Mouse (Mus musculus) spleen, adult 2 months (tissue): ENCODE results near the gene Brd3. TPM values are rescaled to one million over a fixed set of nuclear protein-coding genes. Genes with fewer than 3 reads are reported as not detected.
A peak's percentile ranks its signal among the peaks of the same experiment; 100 is the strongest.

Experiments used
- DNase-seq, 2 experiments: peaks; one replicate each; pipeline versions ENCODE4 v3.0.0 to v3.0.0-alpha.2; 2012 to 2021; ENCODE audit warnings: low spot score in 2 of 2, low read depth in 1 of 2
- H3K27ac ChIP-seq: fragments of 200-500 bp; 2 replicates; pipeline ENCODE4 v1.5.1; 2012; ENCODE audit warnings: low read length, inconsistent platforms; ENCODE audit not compliant: insufficient read depth
- H3K27me3 ChIP-seq: fragments of 200-500 bp; 2 replicates; pipeline ENCODE4 v1.6.1; 2012; ENCODE audit warnings: mild to moderate bottlenecking, moderate library complexity, low read length, inconsistent platforms; ENCODE audit not compliant: control insufficient read depth, insufficient read depth
- H3K36me3 ChIP-seq: fragments of 200-500 bp; 2 replicates; pipeline ENCODE4 v1.6.1; 2012; ENCODE audit warnings: mild to moderate bottlenecking, low read length, inconsistent platforms; ENCODE audit not compliant: control insufficient read depth, insufficient read depth
- H3K4me1 ChIP-seq: fragments of 200-500 bp; 2 replicates; pipeline ENCODE4 v1.6.1; 2011; ENCODE audit warnings: inconsistent platforms; ENCODE audit not compliant: control insufficient read depth, insufficient read depth, insufficient read length
- H3K4me3 ChIP-seq: fragments of 200-500 bp; 2 replicates; pipeline ENCODE4 v1.5.1; 2011; ENCODE audit warnings: mild to moderate bottlenecking, inconsistent platforms; ENCODE audit not compliant: insufficient read depth, insufficient read length; ENCODE audit errors: extremely low read depth
- CTCF ChIP-seq: fragments of 200-500 bp; IDR thresholded peaks from 2 replicates; pipeline ENCODE4 v1.5.1; 2011; ENCODE audit warnings: mild to moderate bottlenecking, inconsistent platforms; ENCODE audit not compliant: insufficient read depth, insufficient read length, insufficient replicate concordance; ENCODE audit errors: extremely low read depth
- POLR2A ChIP-seq: fragments of 200-500 bp; IDR thresholded peaks from 2 replicates; pipeline ENCODE4 v1.6.1; 2011; ENCODE audit warnings: low read depth, low read length, inconsistent platforms
- WGBS: fragments of 180-500 bp; shearing (Covaris S2); methylation state at CpG from one replicate; pipeline ENCODE4 v1.1.7; 2018; 5-methylcytosine and 5-hydroxymethylcytosine counted together
- polyA plus RNA-seq: library from polyadenylated mRNA; depleted of rRNA; stranded (reverse); fragments of >200 nt; gene quantifications from 2 replicates; pipeline ENCODE4 v1.2.3, GENCODE M21; 2012

Brd3 gene
- polyA plus RNA-seq, 1 experiment: 18.2 TPM

- 12% methylated on average over 8 of the region's 8 CpGs for WGBS
- Histone ChIP-seq H3K27ac (peak overlapping the region; percentile 93), H3K27me3 (no peaks in the 10 kb centered on the region), H3K4me1 (peaks cover 73% of the 10 kb centered on the region), H3K4me3 (peak overlapping the region; percentile 24; the same call in 1 of the 2 replicates), H3K36me3 (no peaks in the 10 kb centered on the region)
- TF ChIP-seq POLR2A: no peak; the same call in 1 of the 2 replicates
- no peak for TF ChIP-seq CTCF
- peak in 1 of 2 experiments; percentile 58 for DNase-seq
Observed at GRCm38 (mm10) chr2:27411688-27412174, 95.7 kb downstream of the Brd3 start.

DNA sequence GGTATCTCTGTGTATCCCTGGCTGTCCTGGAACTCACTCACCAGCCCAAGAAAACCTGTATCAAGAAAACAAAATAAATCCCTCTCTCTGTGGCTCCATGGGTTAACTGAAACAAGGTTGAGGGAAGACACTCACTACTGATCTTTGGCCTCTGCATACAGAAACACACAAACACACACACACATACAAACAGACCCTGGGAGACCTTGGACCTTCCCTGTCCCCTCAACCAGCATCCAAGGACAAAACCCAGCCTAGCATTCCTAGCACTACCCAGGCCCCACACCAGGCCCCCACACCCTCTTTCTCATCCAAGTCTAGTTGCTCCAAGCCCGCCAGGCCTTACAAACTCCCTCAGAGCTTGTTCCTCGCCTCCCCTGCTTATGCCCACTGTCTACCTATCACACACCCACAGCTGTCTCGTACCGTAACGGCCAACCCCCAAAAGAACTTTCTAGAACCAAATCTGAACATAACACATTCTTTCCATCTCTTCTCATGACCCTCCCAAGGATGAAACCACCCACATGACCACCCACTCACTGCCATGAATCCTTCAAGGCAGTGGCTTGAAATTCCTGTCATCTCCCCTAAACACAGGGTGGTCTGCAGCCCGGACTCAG, 96.8 kb downstream of the Brd3 start:
- WGBS: 67% methylated on average over 6 of the region's 6 CpGs
- H3K27me3 ChIP-seq: no peaks in the 10 kb centered on the region
- H3K4me3 ChIP-seq: no peak overlapping the region
- H3K27ac ChIP-seq: peak overlapping the region; percentile 93
- peaks cover 69% of the 10 kb centered on the region for H3K4me1 ChIP-seq
- H3K36me3 ChIP-seq: no peaks in the 10 kb centered on the region
- no peak for TF ChIP-seq CTCF
- no peak for TF ChIP-seq POLR2A
- DNase-seq: no peak

- H3K27me3 ChIP-seq: no peaks in the 10 kb centered on the region
- H3K27ac ChIP-seq: 0 out of 2 replicates have a peak overlapping the region, but pooled peaks have one; percentile 53
- no peaks in the 10 kb centered on the region for H3K36me3 ChIP-seq
- TF ChIP-seq CTCF: no peak
- no peak for TF ChIP-seq POLR2A
- peaks cover 75% of the 10 kb centered on the region for H3K4me1 ChIP-seq
- WGBS: 73% methylated on average over 3 of the region's 3 CpGs
- H3K4me3 ChIP-seq: no peak overlapping the region
- no peak for DNase-seq
Observed at GRCm38 (mm10) chr2:27408194-27408593, 99.3 kb downstream of the Brd3 start.

GRCm38 (mm10) chr2:27406928-27407327, 100.5 kb downstream of the Brd3 start:
- H3K27ac ChIP-seq: peak overlapping the region; percentile 53
- H3K4me1 ChIP-seq: peaks cover 66% of the 10 kb centered on the region; the same call in 1 of the 2 replicates
- 22% methylated on average over 5 of the region's 5 CpGs for WGBS
- no peaks in the 10 kb centered on the region for H3K27me3 ChIP-seq
- H3K4me3 ChIP-seq: peak overlapping the region; percentile 21; the same call in 1 of the 2 replicates
- DNase-seq: peak in 1 of 2 experiments; percentile 61
- no peaks in the 10 kb centered on the region for H3K36me3 ChIP-seq
- no peak for TF ChIP-seq POLR2A
- no peak for TF ChIP-seq CTCF

GRCm38 (mm10) chr2:27405094-27405884, 102.2 kb downstream of the Brd3 start:
- H3K4me3 ChIP-seq: no peak overlapping the region
- peak overlapping the region; percentile 93 for H3K27ac ChIP-seq
- peaks cover 58% of the 10 kb centered on the region; the same call in 1 of the 2 replicates for H3K4me1 ChIP-seq
- no peaks in the 10 kb centered on the region for H3K27me3 ChIP-seq
- peak in 1 of 2 experiments; percentile 52 for DNase-seq
- H3K36me3 ChIP-seq: no peaks in the 10 kb centered on the region
- TF ChIP-seq CTCF (no peak), POLR2A (no peak)
- WGBS: 47% methylated on average over 5 of the region's 5 CpGs

- no peak for TF ChIP-seq POLR2A
- TF ChIP-seq CTCF: no peak
- H3K27me3 ChIP-seq: no peaks in the 10 kb centered on the region
- no peaks in the 10 kb centered on the region for H3K36me3 ChIP-seq
- DNase-seq: peak in 1 of 2 experiments; percentile 61
- H3K4me3 ChIP-seq: no peak overlapping the region
- 52% methylated on average over 6 of the region's 6 CpGs for WGBS
- peaks cover 59% of the 10 kb centered on the region; the same call in 1 of the 2 replicates for H3K4me1 ChIP-seq
- H3K27ac ChIP-seq: peak overlapping the region; percentile 93
Observed at GRCm38 (mm10) chr2:27404375-27405093, 102.9 kb downstream of the Brd3 start.
